Mouse (Mus musculus): ENCODE measurements around the gene Acot7. TPM values are rescaled to one million over a fixed set of nuclear protein-coding genes. Genes with fewer than 3 reads are reported as not detected.

The Acot7 gene
- polyA plus RNA-seq, 1 experiment from 2014 or later: 58.4 TPM

GRCm38 (mm10) chr4:152170286-152170685, 7.6 kb upstream of the Acot7 start:
- H3K36me3 ChIP-seq: no peaks in the 10 kb centered on the region
- no peaks in the 10 kb centered on the region for H3K9me3 ChIP-seq (replicated peaks)
- no peak overlapping the region for H3K27ac ChIP-seq
- H3K4me1 ChIP-seq (replicated peaks): peaks cover 5% of the 10 kb centered on the region; the same call in 1 of the 2 replicates
- WGBS: 69% methylated on average over 10 of the region's 10 CpGs
- no peak overlapping the region for H3K9ac ChIP-seq
- peaks cover 6% of the 10 kb centered on the region; the same call in 1 of the 2 replicates for H3K27me3 ChIP-seq
- ATAC-seq (replicated peaks; ENCODE audit: insufficient number of reproducible peaks, insufficient read depth, low FRiP score, low read depth): no peak
- H3K4me3 ChIP-seq: no peak overlapping the region
- H3K4me2 ChIP-seq: no peak overlapping the region

- Histone ChIP-seq H3K4me2 (no peak overlapping the region), H3K9me3 (replicated peaks) (no peaks in the 10 kb centered on the region), H3K27ac (no peak overlapping the region), H3K4me1 (replicated peaks) (peaks cover 3% of the 10 kb centered on the region; the same call in 1 of the 2 replicates), H3K4me3 (no peak overlapping the region), H3K9ac (no peak overlapping the region), H3K36me3 (no peaks in the 10 kb centered on the region), H3K27me3 (peaks cover 5% of the 10 kb centered on the region; the same call in 1 of the 2 replicates)
- no peak for ATAC-seq (replicated peaks; ENCODE audit: insufficient number of reproducible peaks, insufficient read depth, low FRiP score, low read depth)
- 79% methylated on average over 6 of the region's 6 CpGs for WGBS
Observed at GRCm38 (mm10) chr4:152171543-152171942, 6.4 kb upstream of the Acot7 start.

GRCm38 (mm10) chr4:152173041-152173440, 4.9 kb upstream of the Acot7 start:
- no peaks in the 10 kb centered on the region for H3K9me3 ChIP-seq (replicated peaks)
- WGBS: 0% methylated on average over 5 of the region's 5 CpGs
- peaks cover 11% of the 10 kb centered on the region for H3K4me1 ChIP-seq (replicated peaks)
- H3K36me3 ChIP-seq: no peaks in the 10 kb centered on the region
- H3K4me3 ChIP-seq: no peak overlapping the region
- ATAC-seq (replicated peaks; ENCODE audit: insufficient number of reproducible peaks, insufficient read depth, low FRiP score, low read depth): no peak
- H3K27ac ChIP-seq: no peak overlapping the region
- no peak overlapping the region for H3K4me2 ChIP-seq
- peaks cover 5% of the 10 kb centered on the region; the same call in 1 of the 2 replicates for H3K27me3 ChIP-seq
- no peak overlapping the region for H3K9ac ChIP-seq

- Histone ChIP-seq H3K27ac (no peak overlapping the region), H3K4me1 (replicated peaks) (peaks cover 19% of the 10 kb centered on the region), H3K36me3 (no peaks in the 10 kb centered on the region), H3K4me2 (no peak overlapping the region), H3K4me3 (no peak overlapping the region), H3K9me3 (replicated peaks) (no peaks in the 10 kb centered on the region), H3K27me3 (no peaks in the 10 kb centered on the region; the same call in 1 of the 2 replicates), H3K9ac (no peak overlapping the region)
- no peak for ATAC-seq (replicated peaks; ENCODE audit: insufficient number of reproducible peaks, insufficient read depth, low FRiP score, low read depth)
- WGBS: 81% methylated on average over 9 of the region's 9 CpGs
Observed at GRCm38 (mm10) chr4:152173956-152174355, 4.0 kb upstream of the Acot7 start.

- H3K36me3 ChIP-seq: no peaks in the 10 kb centered on the region
- H3K4me2 ChIP-seq: peak overlapping the region; percentile 88; the same call in 1 of the 2 replicates
- peak overlapping the region; percentile 94 for H3K27ac ChIP-seq
- WGBS: 74% methylated on average over 3 of the region's 3 CpGs
- no peaks in the 10 kb centered on the region for H3K9me3 ChIP-seq (replicated peaks)
- no peak overlapping the region for H3K4me3 ChIP-seq
- ATAC-seq (replicated peaks; ENCODE audit: insufficient number of reproducible peaks, insufficient read depth, low FRiP score, low read depth): no peak
- no peak overlapping the region for H3K9ac ChIP-seq
- no peaks in the 10 kb centered on the region for H3K27me3 ChIP-seq
- peaks cover 24% of the 10 kb centered on the region for H3K4me1 ChIP-seq (replicated peaks)
Observed at GRCm38 (mm10) chr4:152176638-152177037, 1.3 kb upstream of the Acot7 start.

- 58% methylated on average over 6 of the region's 6 CpGs for WGBS
- H3K9ac ChIP-seq: peak overlapping the region; percentile 82
- H3K27me3 ChIP-seq: no peaks in the 10 kb centered on the region
- H3K27ac ChIP-seq: peak overlapping the region; percentile 94
- no peak for ATAC-seq (replicated peaks; ENCODE audit: insufficient number of reproducible peaks, insufficient read depth, low FRiP score, low read depth)
- peak overlapping the region; percentile 88 for H3K4me2 ChIP-seq
- H3K4me3 ChIP-seq: peak overlapping the region; percentile 77
- H3K4me1 ChIP-seq (replicated peaks): peaks cover 24% of the 10 kb centered on the region
- H3K36me3 ChIP-seq: no peaks in the 10 kb centered on the region
- no peaks in the 10 kb centered on the region for H3K9me3 ChIP-seq (replicated peaks)
Observed at GRCm38 (mm10) chr4:152177174-152177536, 779 bp upstream of the Acot7 start.

- H3K27ac ChIP-seq: 0 out of 2 replicates have a peak overlapping the region, but pooled peaks have one; percentile 20
- H3K4me3 ChIP-seq: peak overlapping the region; percentile 77
- no peaks in the 10 kb centered on the region for H3K9me3 ChIP-seq (replicated peaks)
- H3K4me1 ChIP-seq (replicated peaks): peaks cover 24% of the 10 kb centered on the region
- H3K9ac ChIP-seq: peak overlapping the region; percentile 66
- ATAC-seq (replicated peaks; ENCODE audit: insufficient number of reproducible peaks, insufficient read depth, low FRiP score, low read depth): peak; percentile 11
- under 1% methylated on average over 35 of the region's 35 CpGs for WGBS
- H3K4me2 ChIP-seq: peak overlapping the region; percentile 88
- H3K27me3 ChIP-seq: no peaks in the 10 kb centered on the region
- H3K36me3 ChIP-seq: no peaks in the 10 kb centered on the region
Observed at GRCm38 (mm10) chr4:152178344-152178864, 470 bp downstream of the Acot7 start.

- no peak overlapping the region for H3K27ac ChIP-seq
- WGBS: 26% methylated on average over 16 of the region's 16 CpGs
Observed at GRCm38 (mm10) chr4:152178916-152179705, 1.2 kb downstream of the Acot7 start.

GRCm38 (mm10) chr4:152179946-152180660, 2.2 kb downstream of the Acot7 start:
- no peak overlapping the region for H3K4me3 ChIP-seq
- no peaks in the 10 kb centered on the region for H3K36me3 ChIP-seq
- H3K27me3 ChIP-seq: no peaks in the 10 kb centered on the region
- peaks cover 33% of the 10 kb centered on the region for H3K4me1 ChIP-seq (replicated peaks)
- H3K4me2 ChIP-seq: peak overlapping the region; percentile 88; the same call in 1 of the 2 replicates
- 85% methylated on average over 16 of the region's 16 CpGs for WGBS
- no peak for ATAC-seq (replicated peaks; ENCODE audit: insufficient number of reproducible peaks, insufficient read depth, low FRiP score, low read depth)
- no peaks in the 10 kb centered on the region for H3K9me3 ChIP-seq (replicated peaks)
- no peak overlapping the region for H3K9ac ChIP-seq
- H3K27ac ChIP-seq: no peak overlapping the region

More at GRCm38 (mm10) chr4:152178916-152179705, 1.2 kb downstream of the Acot7 start:
- Histone ChIP-seq H3K9ac (peak overlapping the region; percentile 66), H3K9me3 (replicated peaks) (no peaks in the 10 kb centered on the region), H3K4me2 (peak overlapping the region; percentile 88), H3K27me3 (no peaks in the 10 kb centered on the region), H3K4me1 (replicated peaks) (peaks cover 24% of the 10 kb centered on the region), H3K36me3 (no peaks in the 10 kb centered on the region), H3K4me3 (peak overlapping the region; percentile 77)
- no peak for ATAC-seq (replicated peaks; ENCODE audit: insufficient number of reproducible peaks, insufficient read depth, low FRiP score, low read depth)

- Histone ChIP-seq H3K27ac (no peak overlapping the region), H3K4me1 (replicated peaks) (peaks cover 46% of the 10 kb centered on the region), H3K4me3 (no peak overlapping the region), H3K9me3 (replicated peaks) (no peaks in the 10 kb centered on the region), H3K4me2 (no peak overlapping the region), H3K27me3 (no peaks in the 10 kb centered on the region), H3K9ac (no peak overlapping the region), H3K36me3 (no peaks in the 10 kb centered on the region)
- no peak for ATAC-seq (replicated peaks; ENCODE audit: insufficient number of reproducible peaks, insufficient read depth, low FRiP score, low read depth)
- WGBS: 77% methylated on average over 10 of the region's 10 CpGs
Observed at GRCm38 (mm10) chr4:152182205-152182604, 4.3 kb downstream of the Acot7 start.

- ATAC-seq (replicated peaks; ENCODE audit: insufficient number of reproducible peaks, insufficient read depth, low FRiP score, low read depth): no peak
- H3K4me2 ChIP-seq: no peak overlapping the region
- H3K4me1 ChIP-seq (replicated peaks): peaks cover 40% of the 10 kb centered on the region
- no peaks in the 10 kb centered on the region for H3K27me3 ChIP-seq
- H3K9ac ChIP-seq: no peak overlapping the region
- no peak overlapping the region for H3K4me3 ChIP-seq
- H3K36me3 ChIP-seq: no peaks in the 10 kb centered on the region
- H3K27ac ChIP-seq: peak overlapping the region; percentile 96
- WGBS: 55% methylated on average over 7 of the region's 7 CpGs
- no peaks in the 10 kb centered on the region for H3K9me3 ChIP-seq (replicated peaks)
Observed at GRCm38 (mm10) chr4:152184353-152185035, 6.6 kb downstream of the Acot7 start.

Data from heart, embryonic 15.5 days (tissue).